Mouse (Mus musculus): Measurements from ENCODE around the gene Dctd. TPM values are rescaled to one million over a fixed set of nuclear protein-coding genes. Genes with fewer than 3 reads are reported as not detected.

The Dctd gene
- polyA plus RNA-seq, 1 experiment from 2014 or later = 8.4 TPM

- no peak overlapping the region for H3K27ac ChIP-seq
Measured at GRCm38 (mm10) chr8:48109856-48110780, 11.2 kb downstream of the Dctd start.

GRCm38 (mm10) chr8:48114591-48114990 lies 15.7 kb downstream of the Dctd start:
- H3K36me3 ChIP-seq = peaks cover 10% of the 10 kb centered on the region; the same call in 1 of the 2 replicates
- H3K4me2 ChIP-seq = no peak overlapping the region
- ATAC-seq (ENCODE audit: low FRiP score) = no peak
- 88% methylated on average over 6 of the region's 6 CpGs for WGBS
- H3K4me3 ChIP-seq = no peak overlapping the region
- H3K9me3 ChIP-seq = no peaks in the 10 kb centered on the region
- no peak overlapping the region for H3K9ac ChIP-seq
- H3K27ac ChIP-seq = no peak overlapping the region
- H3K4me1 ChIP-seq (replicated peaks) = peaks cover 7% of the 10 kb centered on the region
- H3K27me3 ChIP-seq = no peaks in the 10 kb centered on the region

More at GRCm38 (mm10) chr8:48109856-48110780, 11.2 kb downstream of the Dctd start:
- H3K4me1 ChIP-seq (replicated peaks) = peaks cover 13% of the 10 kb centered on the region
- peak overlapping the region; percentile 68 for H3K4me2 ChIP-seq
- H3K9me3 ChIP-seq = 0 out of 2 replicates have a peak, but pooled peaks cover 2% of the 10 kb centered on the region
- under 1% methylated on average over 61 of the region's 61 CpGs for WGBS
- peak overlapping the region; percentile 69 for H3K4me3 ChIP-seq
- H3K27me3 ChIP-seq = no peaks in the 10 kb centered on the region
- H3K36me3 ChIP-seq = no peaks in the 10 kb centered on the region
- peak; percentile 92 for ATAC-seq (ENCODE audit: low FRiP score)
- H3K9ac ChIP-seq = peak overlapping the region; percentile 80

GRCm38 (mm10) chr8:48122991-48123390 lies 24.1 kb downstream of the Dctd start:
- WGBS = 100% methylated on average over 1 of the region's 1 CpGs
- no peaks in the 10 kb centered on the region for H3K9me3 ChIP-seq
- ATAC-seq (ENCODE audit: low FRiP score) = no peak
- H3K4me3 ChIP-seq = no peak overlapping the region
- no peak overlapping the region for H3K9ac ChIP-seq
- H3K4me2 ChIP-seq = no peak overlapping the region
- no peak overlapping the region for H3K27ac ChIP-seq
- peaks cover 8% of the 10 kb centered on the region; the same call in 1 of the 2 replicates for H3K36me3 ChIP-seq
- H3K27me3 ChIP-seq = no peaks in the 10 kb centered on the region
- 0 out of 2 replicates have a peak, but pooled peaks cover 5% of the 10 kb centered on the region for H3K4me1 ChIP-seq (replicated peaks)

GRCm38 (mm10) chr8:48124857-48125256 lies 26.0 kb downstream of the Dctd start:
- Histone ChIP-seq H3K36me3 (no peaks in the 10 kb centered on the region), H3K4me3 (no peak overlapping the region), H3K27me3 (no peaks in the 10 kb centered on the region), H3K4me1 (replicated peaks) (0 out of 2 replicates have a peak, but pooled peaks cover 5% of the 10 kb centered on the region), H3K4me2 (no peak overlapping the region), H3K9ac (no peak overlapping the region), H3K27ac (no peak overlapping the region), H3K9me3 (no peaks in the 10 kb centered on the region)
- ATAC-seq (ENCODE audit: low FRiP score) = no peak
- WGBS = 86% methylated on average over 8 of the region's 8 CpGs

GRCm38 (mm10) chr8:48126954-48127353 lies 28.1 kb downstream of the Dctd start:
- Histone ChIP-seq H3K36me3 (no peaks in the 10 kb centered on the region), H3K4me3 (no peak overlapping the region), H3K9me3 (no peaks in the 10 kb centered on the region), H3K4me1 (replicated peaks) (0 out of 2 replicates have a peak, but pooled peaks cover 5% of the 10 kb centered on the region), H3K9ac (no peak overlapping the region), H3K27ac (no peak overlapping the region), H3K27me3 (no peaks in the 10 kb centered on the region), H3K4me2 (no peak overlapping the region)
- WGBS = 80% methylated on average over 13 of the region's 13 CpGs
- no peak for ATAC-seq (ENCODE audit: low FRiP score)

- ATAC-seq (ENCODE audit: low FRiP score) = no peak
- Histone ChIP-seq H3K9me3 (no peaks in the 10 kb centered on the region), H3K4me2 (no peak overlapping the region), H3K4me3 (no peak overlapping the region), H3K4me1 (replicated peaks) (0 out of 2 replicates have a peak, but pooled peaks cover 5% of the 10 kb centered on the region), H3K27me3 (no peaks in the 10 kb centered on the region), H3K36me3 (no peaks in the 10 kb centered on the region), H3K9ac (no peak overlapping the region), H3K27ac (no peak overlapping the region)
- WGBS = 62% methylated on average over 8 of the region's 8 CpGs
Measured at GRCm38 (mm10) chr8:48130266-48130665, 31.4 kb downstream of the Dctd start.

- no peak overlapping the region for H3K27ac ChIP-seq
- ATAC-seq (ENCODE audit: low FRiP score) = no peak
- H3K4me1 ChIP-seq (replicated peaks) = peaks cover 23% of the 10 kb centered on the region
- no peaks in the 10 kb centered on the region for H3K9me3 ChIP-seq
- no peaks in the 10 kb centered on the region for H3K27me3 ChIP-seq
- 90% methylated on average over 5 of the region's 5 CpGs for WGBS
- no peak overlapping the region for H3K4me2 ChIP-seq
- no peak overlapping the region for H3K9ac ChIP-seq
- no peaks in the 10 kb centered on the region for H3K36me3 ChIP-seq
- no peak overlapping the region for H3K4me3 ChIP-seq
Measured at GRCm38 (mm10) chr8:48133321-48133720, 34.4 kb downstream of the Dctd start.

GRCm38 (mm10) chr8:48136804-48137650 lies 38.1 kb downstream of the Dctd start:
- peak overlapping the region; percentile 16 for H3K4me3 ChIP-seq
- no peaks in the 10 kb centered on the region for H3K27me3 ChIP-seq
- no peaks in the 10 kb centered on the region for H3K36me3 ChIP-seq
- peak overlapping the region; percentile 53 for H3K9ac ChIP-seq
- 59% methylated on average over 30 of the region's 30 CpGs for WGBS
- H3K27ac ChIP-seq = peak overlapping the region; percentile 75
- ATAC-seq (ENCODE audit: low FRiP score) = peak; percentile 68
- peak overlapping the region; percentile 44 for H3K4me2 ChIP-seq
- no peaks in the 10 kb centered on the region for H3K9me3 ChIP-seq
- H3K4me1 ChIP-seq (replicated peaks) = peaks cover 36% of the 10 kb centered on the region

GRCm38 (mm10) chr8:48137651-48137937 lies 38.7 kb downstream of the Dctd start:
- H3K27ac ChIP-seq = no peak overlapping the region
- H3K4me3 ChIP-seq = no peak overlapping the region
- H3K4me1 ChIP-seq (replicated peaks) = peaks cover 36% of the 10 kb centered on the region
- no peaks in the 10 kb centered on the region for H3K9me3 ChIP-seq
- WGBS = 40% methylated on average over 3 of the region's 3 CpGs
- H3K36me3 ChIP-seq = no peaks in the 10 kb centered on the region
- H3K4me2 ChIP-seq = peak overlapping the region; percentile 44
- H3K9ac ChIP-seq = 0 out of 2 replicates have a peak overlapping the region, but pooled peaks have one; percentile 30
- ATAC-seq (ENCODE audit: low FRiP score) = peak; percentile 30
- H3K27me3 ChIP-seq = no peaks in the 10 kb centered on the region

GRCm38 (mm10) chr8:48141023-48141422 lies 42.1 kb downstream of the Dctd start:
- Histone ChIP-seq H3K4me2 (no peak overlapping the region), H3K36me3 (no peaks in the 10 kb centered on the region), H3K9me3 (no peaks in the 10 kb centered on the region; the same call in 1 of the 2 replicates), H3K9ac (no peak overlapping the region), H3K27me3 (no peaks in the 10 kb centered on the region), H3K4me1 (replicated peaks) (peaks cover 36% of the 10 kb centered on the region), H3K4me3 (no peak overlapping the region), H3K27ac (no peak overlapping the region)
- peak; percentile 26 for ATAC-seq (ENCODE audit: low FRiP score)
- 66% methylated on average over 5 of the region's 5 CpGs for WGBS

GRCm38 (mm10) chr8:48145766-48146165 lies 46.9 kb downstream of the Dctd start:
- Histone ChIP-seq H3K27ac (no peak overlapping the region), H3K27me3 (no peaks in the 10 kb centered on the region), H3K4me2 (no peak overlapping the region), H3K9ac (no peak overlapping the region), H3K9me3 (peaks cover 7% of the 10 kb centered on the region; the same call in 1 of the 2 replicates), H3K4me3 (no peak overlapping the region), H3K4me1 (replicated peaks) (peaks cover 9% of the 10 kb centered on the region), H3K36me3 (no peaks in the 10 kb centered on the region)
- 89% methylated on average over 5 of the region's 5 CpGs for WGBS
- ATAC-seq (ENCODE audit: low FRiP score) = no peak

GRCm38 (mm10) chr8:48146449-48146848 lies 47.6 kb downstream of the Dctd start:
- Histone ChIP-seq H3K4me1 (replicated peaks) (0 out of 2 replicates have a peak, but pooled peaks cover 3% of the 10 kb centered on the region), H3K27me3 (no peaks in the 10 kb centered on the region), H3K4me3 (no peak overlapping the region), H3K27ac (no peak overlapping the region), H3K36me3 (no peaks in the 10 kb centered on the region), H3K9me3 (peaks cover 7% of the 10 kb centered on the region; the same call in 1 of the 2 replicates), H3K4me2 (no peak overlapping the region), H3K9ac (no peak overlapping the region)
- no peak for ATAC-seq (ENCODE audit: low FRiP score)
- 86% methylated on average over 10 of the region's 10 CpGs for WGBS

Data from hindbrain, embryonic 13.5 days (tissue).